Mouse (Mus musculus): ENCODE results near the gene Cyp2a22. TPM values are rescaled to one million over a fixed set of nuclear protein-coding genes. Genes with fewer than 3 reads are reported as not detected.

Cyp2a22 gene
- polyA plus RNA-seq, 1 experiment from 2014 or later: not detected

Other genes with a start within 250 kb of the Cyp2a22 start
- gene Cyp2b19, start 182.2 kb downstream of the Cyp2a22 start, polyA plus RNA-seq (2016; fragmentation: Nextera tagmentation; extraction: Ambion mirVana): 0.05 TPM in 1 of 2 replicates, not detected in the other
- gene Cyp2g1, start 130.5 kb downstream of the Cyp2a22 start, polyA plus RNA-seq (2016; fragmentation: Nextera tagmentation; extraction: Ambion mirVana): not detected in 2 replicates
- not detected in 2 replicates for gene Cyp2a5, start 104.1 kb downstream of the Cyp2a22 start, polyA plus RNA-seq (2016; fragmentation: Nextera tagmentation; extraction: Ambion mirVana)
- not detected in 2 replicates for gene Cyp2a12, start 89.7 kb upstream of the Cyp2a22 start, polyA plus RNA-seq (2016; fragmentation: Nextera tagmentation; extraction: Ambion mirVana)
- gene Cyp2f2, start 180.5 kb upstream of the Cyp2a22 start, polyA plus RNA-seq (2016; fragmentation: Nextera tagmentation; extraction: Ambion mirVana): 0.63 TPM in 1 of 2 replicates, not detected in the other
- 0.14 and 0.19 TPM in 2 replicates for gene Cyp2t4, start 214.3 kb upstream of the Cyp2a22 start, polyA plus RNA-seq (2016; fragmentation: Nextera tagmentation; extraction: Ambion mirVana)
- gene Egln2, start 227.4 kb upstream of the Cyp2a22 start, polyA plus RNA-seq (2016; fragmentation: Nextera tagmentation; extraction: Ambion mirVana): 95.8 and 99.8 TPM in 2 replicates
- gene Rab4b, start 239.5 kb upstream of the Cyp2a22 start, polyA plus RNA-seq (2016; fragmentation: Nextera tagmentation; extraction: Ambion mirVana): 63.9 and 71.4 TPM in 2 replicates
- gene Gm21983, start 241.7 kb upstream of the Cyp2a22 start, polyA plus RNA-seq (2016; fragmentation: Nextera tagmentation; extraction: Ambion mirVana): 0.49 and 0.67 TPM in 2 replicates
- gene Mia, start 241.8 kb upstream of the Cyp2a22 start, polyA plus RNA-seq (2016; fragmentation: Nextera tagmentation; extraction: Ambion mirVana): 38.8 and 50.4 TPM in 2 replicates

All from embryonic facial prominence, embryonic 12.5 days (tissue).